Mouse (Mus musculus) kidney, postnatal 25 days (tissue): ENCODE results near the gene Cadps.
A peak's percentile ranks its signal among the peaks of the same experiment; 100 is the strongest.

Experiments
- DNase-seq, 2 experiments: peaks; one replicate each; pipeline ENCODE4 v3.0.0; 2021; ENCODE audit warnings: mixed read lengths in 2 of 2

The Cadps gene

DNA sequence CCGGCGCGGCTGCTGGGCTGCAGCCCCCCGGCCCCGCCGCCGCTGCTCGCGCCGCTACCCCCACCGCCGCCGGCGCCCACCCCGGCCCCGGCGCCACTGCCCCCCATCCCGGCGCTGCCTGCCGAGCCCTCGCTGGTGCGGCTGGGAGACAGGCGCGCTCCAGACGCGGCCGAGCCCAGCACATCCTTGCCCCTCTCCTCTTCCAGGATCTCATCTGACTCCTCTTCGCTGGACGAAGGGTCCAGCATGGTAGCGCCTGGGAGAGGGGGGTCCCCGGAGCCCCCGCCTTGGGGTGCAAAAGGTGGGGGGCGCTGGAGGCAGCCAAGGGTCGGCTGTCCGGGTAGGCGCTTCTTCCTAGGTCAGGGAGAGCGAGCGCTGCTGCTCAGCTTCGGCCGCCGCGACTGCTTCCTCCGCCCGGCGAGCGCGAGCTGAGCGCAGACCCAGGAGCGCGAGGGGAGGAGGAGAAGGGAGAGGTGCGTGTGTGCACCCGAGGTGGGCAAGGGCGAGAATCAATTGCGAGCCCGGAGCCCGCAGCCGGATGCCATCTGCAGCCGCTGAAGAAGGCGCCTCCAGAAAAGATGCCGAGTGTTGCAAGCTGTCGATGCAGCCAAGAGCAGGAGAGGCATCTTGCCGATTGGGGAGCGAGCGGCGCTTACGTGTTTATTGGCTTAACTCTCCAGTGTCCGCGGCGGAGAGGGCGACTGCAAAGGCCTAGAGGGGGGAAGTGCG lies at the start of gene Cadps:
Gene Cadps, minus strand, starts transcription at position 589 of the 729 bp plus-strand sequence.
- DNase-seq, result no peak

DNA sequence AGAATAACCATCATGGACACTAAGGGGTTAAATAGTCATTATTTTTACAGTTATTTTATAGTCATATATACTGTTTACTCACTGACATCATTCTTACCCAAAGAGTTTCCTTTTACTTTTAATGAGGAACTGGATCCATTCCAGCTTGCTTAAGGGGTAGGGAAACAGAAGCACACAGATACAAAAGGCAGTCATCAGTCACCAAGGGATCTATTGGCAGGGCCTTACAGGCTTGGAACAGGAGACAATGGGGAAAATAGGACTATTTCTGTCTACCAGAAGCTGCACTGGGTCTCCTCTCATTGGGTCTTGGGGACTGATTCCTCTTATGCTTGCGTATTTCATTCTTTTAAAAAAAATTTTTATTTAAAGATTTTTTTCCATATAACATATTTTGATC lies 46.7 kb upstream of the Cadps start:
- DNase-seq, result no peak

DNA sequence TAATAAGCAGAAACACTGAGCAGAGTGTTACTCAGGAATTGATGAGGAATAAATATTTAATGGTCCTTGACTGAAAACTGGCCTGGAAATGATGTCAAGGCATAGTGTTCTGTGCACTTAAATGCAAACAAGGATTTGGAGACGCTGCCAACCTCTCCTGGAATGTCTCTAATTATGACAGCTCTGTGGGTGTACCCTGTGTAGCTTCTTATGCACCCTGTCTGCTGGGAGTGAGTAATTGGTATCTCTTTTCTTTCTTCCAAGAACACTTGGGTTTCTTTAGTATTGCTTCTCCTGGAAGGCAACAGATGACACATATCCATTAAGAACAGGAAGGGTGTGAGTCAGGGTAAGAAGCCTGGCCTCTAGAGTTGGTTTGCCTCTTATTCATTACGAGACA lies 42.4 kb upstream of the Cadps start:
- no peak for DNase-seq

DNA sequence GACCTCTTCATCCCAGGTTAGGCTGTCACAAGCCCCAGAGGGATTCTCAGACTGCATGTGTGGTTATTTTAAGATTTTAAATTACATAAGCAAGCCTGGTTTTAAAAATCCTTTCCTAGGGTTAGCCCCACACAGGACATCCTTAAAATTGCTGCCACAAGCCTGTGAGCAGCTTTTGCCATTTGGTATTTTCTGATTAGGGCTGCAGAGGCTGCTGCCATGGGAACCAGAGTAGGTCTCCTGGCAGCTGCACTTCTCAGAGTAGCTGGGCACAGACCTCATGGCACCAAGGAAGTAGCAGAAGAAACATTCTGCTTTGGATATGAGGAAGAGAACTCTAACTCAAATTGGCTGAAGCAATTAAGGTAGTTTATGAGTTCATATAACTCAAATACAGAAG lies 21.0 kb upstream of the Cadps start:
- DNase-seq, result no peak

- no peak for DNase-seq
These were observed 16.6 kb upstream of the Cadps start for GRCm38 (mm10) chr14:12839471-12839870.

DNA sequence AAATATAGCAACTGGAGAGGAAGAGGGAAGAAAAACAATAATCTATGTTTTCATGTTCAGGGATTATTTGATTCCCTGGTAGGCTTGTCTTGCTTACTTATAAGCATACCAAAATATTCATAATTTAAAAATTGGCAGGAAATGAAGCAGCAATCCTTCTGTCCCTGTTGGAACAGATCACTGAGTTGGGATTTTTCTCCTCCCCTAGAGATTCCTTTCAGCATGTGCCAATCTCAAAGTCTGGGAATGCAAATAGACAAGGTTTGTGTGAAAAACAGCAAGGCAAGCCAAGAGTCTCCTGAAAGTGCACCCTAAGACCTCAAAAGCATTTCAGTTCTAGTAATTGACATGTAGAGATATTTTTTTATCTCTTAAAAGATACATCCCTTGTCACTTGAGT lies 16.1 kb upstream of the Cadps start:
- no peak for DNase-seq

GRCm38 (mm10) chr14:12838323-12838722 lies 15.4 kb upstream of the Cadps start:
- DNase-seq, result no peak

- DNase-seq, result no peak
These were observed 15.0 kb upstream of the Cadps start for GRCm38 (mm10) chr14:12837902-12838301.

DNA sequence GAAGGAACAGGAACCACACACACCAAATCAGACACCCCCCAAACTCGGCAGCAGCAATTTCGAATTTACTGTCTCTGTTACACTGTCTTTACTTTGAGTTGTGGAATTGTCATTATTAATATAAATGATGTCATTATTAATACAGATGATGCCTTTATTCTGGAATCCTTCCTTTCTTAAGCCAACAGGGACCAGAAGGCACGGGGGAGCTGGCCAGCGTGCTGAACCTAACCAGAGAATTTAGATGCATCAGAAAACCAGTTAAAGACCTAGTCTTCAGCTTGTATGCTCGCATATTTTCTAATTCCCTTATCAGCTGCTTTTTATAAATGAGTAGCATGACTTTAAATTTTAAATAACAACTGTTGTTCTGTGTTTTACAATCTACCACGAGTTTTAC lies 902 bp upstream of the Cadps start:
- DNase-seq, result peak in 1 of 2 experiments; percentile 27

DNA sequence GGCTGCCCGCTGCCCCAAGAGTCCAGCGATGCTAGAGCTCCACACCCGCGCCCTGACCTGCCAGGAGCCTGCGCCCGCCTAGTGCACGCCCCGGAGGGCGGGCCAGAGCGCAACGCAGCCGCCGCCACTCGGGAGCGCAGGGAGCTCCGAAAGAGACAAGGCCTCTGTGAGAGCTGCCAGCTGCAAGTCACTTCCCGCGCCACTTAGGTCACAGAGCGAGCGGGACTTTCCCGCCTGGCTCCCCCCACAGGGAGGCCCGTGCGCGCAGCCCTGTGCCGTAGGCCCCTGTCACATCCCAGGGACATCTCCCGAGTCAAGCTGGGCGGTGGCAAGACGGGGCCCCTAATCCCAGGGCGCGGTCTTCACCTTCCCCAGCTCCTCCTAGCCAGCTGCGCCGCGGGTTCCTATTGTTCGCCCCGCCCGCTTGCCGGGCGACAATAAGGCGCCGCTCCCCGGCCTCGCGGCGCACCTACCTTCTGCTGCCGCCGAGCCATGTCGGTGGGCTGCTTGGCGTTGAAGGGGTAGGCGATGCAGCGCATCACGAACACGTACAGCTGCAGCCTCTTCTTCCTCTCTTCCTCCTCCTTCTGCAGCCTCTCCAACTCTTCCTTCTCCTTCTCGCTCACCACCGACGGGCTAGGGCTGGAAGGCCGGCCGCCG lies 918 bp downstream of the Cadps start:
- DNase-seq, result no peak

DNA sequence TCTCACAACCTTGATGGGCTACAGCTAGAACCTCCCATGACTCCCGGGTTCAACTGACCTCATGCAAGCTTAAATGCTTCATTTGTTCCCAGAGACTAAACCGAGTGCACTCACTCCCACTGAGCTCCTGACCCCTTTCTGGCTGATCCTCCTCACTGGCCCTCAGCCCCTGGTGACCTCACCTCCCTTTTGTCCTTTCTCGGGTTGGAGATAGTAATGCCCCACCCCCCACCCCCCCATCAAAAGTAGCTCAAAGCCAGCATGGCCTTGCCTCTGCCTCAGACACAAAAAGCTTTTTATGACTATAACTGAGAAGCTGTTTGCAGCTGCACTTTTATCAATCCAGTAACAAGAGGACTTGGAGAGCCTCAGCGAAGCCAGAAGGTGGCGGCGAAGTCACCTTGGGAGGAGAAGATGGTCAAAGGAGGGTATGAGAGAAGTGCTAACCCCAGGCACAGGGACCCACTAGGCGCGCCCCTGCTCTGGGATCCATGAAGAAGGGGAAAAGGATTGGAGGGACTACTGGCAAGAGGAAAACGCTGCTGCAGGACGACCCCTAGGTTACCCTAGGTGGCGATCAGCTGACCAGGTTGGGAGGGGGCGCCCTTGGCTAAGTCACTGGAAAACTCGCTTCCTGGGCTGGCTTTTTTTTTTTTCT lies 1.6 kb downstream of the Cadps start:
- no peak for DNase-seq

GRCm38 (mm10) chr14:12820149-12820548 lies 2.7 kb downstream of the Cadps start:
- DNase-seq, result no peak

DNA sequence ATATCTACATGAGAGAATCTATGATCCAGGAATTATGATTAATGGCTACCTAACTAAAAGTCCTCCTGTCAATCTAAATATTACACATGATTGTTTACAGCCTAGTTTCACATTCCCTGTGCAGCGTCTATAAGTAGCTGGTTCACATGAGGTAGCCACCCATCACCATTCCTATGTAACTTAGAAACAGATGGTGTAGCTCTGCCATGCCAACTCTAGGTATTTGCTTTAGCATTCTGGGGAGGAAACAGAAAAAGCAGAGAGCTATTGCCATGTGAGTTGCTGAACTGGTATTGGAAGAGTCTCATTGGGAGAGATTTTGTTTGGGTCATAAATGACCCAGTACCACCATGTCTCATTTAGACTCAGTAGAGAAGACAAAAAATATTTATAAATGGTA lies 4.4 kb downstream of the Cadps start:
- DNase-seq, result no peak

DNA sequence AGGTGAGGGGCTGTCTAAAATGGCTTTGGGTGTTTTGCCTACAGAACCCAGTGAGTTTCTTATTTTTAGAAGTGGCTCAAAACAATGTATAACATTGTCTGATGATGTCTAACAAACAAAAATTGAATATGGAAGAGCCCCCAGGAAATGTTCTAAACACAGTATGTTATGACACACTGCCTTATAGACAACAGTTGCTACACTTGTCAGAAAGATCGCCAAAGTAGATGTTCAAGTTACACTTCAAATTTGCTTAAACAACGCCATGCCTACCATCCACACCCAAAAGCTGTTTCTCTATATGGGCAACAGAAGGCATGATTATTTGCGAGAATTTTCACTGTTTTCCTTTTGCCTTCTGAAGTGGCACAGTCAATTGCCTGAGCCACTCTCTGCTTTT lies 10.8 kb downstream of the Cadps start:
- DNase-seq, result no peak

DNA sequence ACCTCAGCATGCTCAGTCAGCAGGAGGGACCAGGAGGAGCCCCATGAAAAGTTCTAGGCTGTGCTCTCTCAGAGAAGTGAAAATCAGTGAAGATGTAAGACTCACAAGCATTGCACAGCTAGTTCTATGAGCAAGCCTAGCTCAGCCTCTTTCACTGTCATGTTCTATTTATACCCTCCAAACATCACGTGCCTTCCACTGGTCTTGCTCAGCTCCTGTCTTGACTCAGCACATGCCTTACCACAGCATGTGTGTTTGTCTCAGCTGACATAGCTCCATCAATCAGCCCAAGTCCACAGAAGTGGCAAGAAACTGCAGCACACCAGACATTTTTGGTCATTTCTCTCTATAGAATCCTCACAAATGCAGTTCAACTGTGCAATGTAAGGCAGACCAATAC lies 19.9 kb downstream of the Cadps start:
- no peak for DNase-seq

DNA sequence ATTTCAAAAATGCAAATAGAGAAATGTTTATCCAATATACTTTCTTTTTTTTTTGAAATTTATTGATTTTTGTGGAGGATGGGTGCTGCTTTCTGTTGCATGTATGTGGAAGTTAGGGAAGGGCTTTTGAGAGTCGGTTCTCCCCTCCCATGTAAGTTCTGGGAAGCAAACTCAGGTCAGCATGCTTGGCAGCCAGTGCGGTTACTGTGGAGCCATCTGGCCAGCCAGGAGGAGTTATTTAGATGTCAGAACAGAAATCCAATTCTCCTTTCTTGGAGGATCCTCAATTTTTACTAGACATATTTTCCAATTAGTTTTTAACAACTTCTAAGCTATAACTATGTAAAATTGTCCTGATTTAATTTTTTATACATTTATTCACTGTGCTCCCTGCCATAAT lies 21.8 kb downstream of the Cadps start:
- DNase-seq, result no peak

- DNase-seq, result no peak
These were observed 24.0 kb downstream of the Cadps start for GRCm38 (mm10) chr14:12798926-12799325.

GRCm38 (mm10) chr14:12784296-12784695 lies 38.6 kb downstream of the Cadps start:
- DNase-seq, result no peak

GRCm38 (mm10) chr14:12780016-12780415 lies 42.9 kb downstream of the Cadps start:
- DNase-seq, result no peak

GRCm38 (mm10) chr14:12777990-12778389 lies 44.9 kb downstream of the Cadps start:
- DNase-seq, result no peak

GRCm38 (mm10) chr14:12768870-12769269 lies 54.0 kb downstream of the Cadps start:
- DNase-seq, result no peak

DNA sequence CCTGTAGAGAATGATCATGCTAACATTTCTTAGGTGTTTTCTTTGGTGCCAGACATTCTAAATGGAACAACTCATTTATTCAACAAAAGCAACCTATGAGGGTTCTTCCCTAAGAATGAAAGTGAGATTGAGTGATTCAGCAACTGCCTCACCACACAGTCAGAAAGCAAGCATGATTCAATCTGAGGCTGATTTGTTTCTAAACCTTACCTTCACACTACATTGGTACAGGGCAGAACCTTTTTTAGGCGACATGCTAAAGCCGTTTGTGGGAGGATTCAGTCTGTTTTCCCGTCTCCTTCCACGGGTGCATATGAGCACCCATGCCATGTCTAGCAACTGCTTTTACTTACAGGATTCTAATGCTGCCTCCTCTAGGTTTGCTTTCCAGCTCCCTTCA lies 69.6 kb downstream of the Cadps start:
- DNase-seq, result no peak

DNA sequence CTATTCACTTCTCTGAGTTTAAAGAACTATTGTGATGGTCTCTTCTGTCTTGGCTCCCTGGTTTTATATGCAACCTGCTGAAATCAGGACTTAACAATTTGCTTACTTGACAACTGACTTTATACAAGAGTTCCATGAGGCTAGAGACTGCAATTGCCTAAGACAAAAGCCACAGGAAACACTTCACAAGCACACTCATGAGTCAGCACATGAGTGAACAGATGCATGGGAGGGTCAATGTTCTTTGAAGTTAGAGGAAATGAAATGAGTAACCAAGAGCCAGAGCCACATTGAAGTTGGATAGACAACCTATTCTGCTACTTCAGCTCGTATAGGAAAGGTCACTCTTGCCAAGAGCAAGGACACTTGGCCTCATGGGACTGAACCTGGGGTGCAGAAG lies 71.1 kb downstream of the Cadps start:
- DNase-seq, result no peak

DNA sequence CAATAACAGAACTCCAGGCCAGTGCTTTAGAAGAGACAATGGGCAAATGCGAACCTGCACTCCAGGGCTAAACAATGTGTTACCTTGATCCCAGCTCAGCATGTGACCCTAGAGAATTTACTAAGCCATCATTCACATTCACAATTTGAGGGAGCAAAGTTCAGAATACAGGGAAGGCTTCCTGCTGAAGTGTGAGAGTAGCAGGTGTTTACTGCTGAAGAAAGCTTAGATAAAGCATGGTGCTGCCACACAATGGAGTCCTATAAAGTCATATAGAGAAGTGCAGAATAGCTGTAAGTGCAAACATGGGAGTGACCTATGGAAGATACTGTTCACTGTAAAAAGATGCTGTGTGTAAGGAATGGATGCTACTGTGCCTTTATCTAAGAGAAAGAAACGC lies 91.9 kb downstream of the Cadps start:
- no peak for DNase-seq
